Mouse (Mus musculus) MN1 (cell line): ENCODE data around the gene Nfam1.
A peak's percentile ranks its signal among the peaks of the same experiment; 100 is the strongest.

Experiments
- DNase-seq: peaks from one replicate; pipeline ENCODE4 v3.0.0-alpha.2; 2016; ENCODE audit warnings: low spot score

Nfam1 gene

GRCm38 (mm10) chr15:82992079-82992783 lies 40.9 kb downstream of the Nfam1 start:
- DNase-seq, result peak; percentile 46

GRCm38 (mm10) chr15:82989190-82989704 lies 43.9 kb downstream of the Nfam1 start:
- no peak for DNase-seq

- DNase-seq, result peak; percentile 71
These were observed 45.4 kb downstream of the Nfam1 start, which contains the start of gene Tcf20 for GRCm38 (mm10) chr15:82987732-82988112. Tcf20 (minus strand) TSS chr15:82987872.

GRCm38 (mm10) chr15:82987014-82987731 lies 45.9 kb downstream of the Nfam1 start:
- no peak for DNase-seq

- no peak for DNase-seq
These were observed 48.5 kb downstream of the Nfam1 start for GRCm38 (mm10) chr15:82984574-82984973.

- DNase-seq, result no peak
These were observed 49.0 kb downstream of the Nfam1 start for GRCm38 (mm10) chr15:82984097-82984496.

- DNase-seq, result peak; percentile 38
These were observed 49.6 kb downstream of the Nfam1 start for GRCm38 (mm10) chr15:82983416-82984026.

- DNase-seq, result peak; percentile 42
These were observed 50.2 kb downstream of the Nfam1 start for GRCm38 (mm10) chr15:82982724-82983415.

GRCm38 (mm10) chr15:82981676-82982520 lies 51.2 kb downstream of the Nfam1 start:
- DNase-seq, result no peak

GRCm38 (mm10) chr15:82979531-82979930 lies 53.6 kb downstream of the Nfam1 start:
- DNase-seq, result no peak

- no peak for DNase-seq
These were observed 58.6 kb downstream of the Nfam1 start for GRCm38 (mm10) chr15:82974471-82974870.

GRCm38 (mm10) chr15:82969206-82969721 lies 63.8 kb downstream of the Nfam1 start:
- no peak for DNase-seq

GRCm38 (mm10) chr15:82968449-82968848 lies 64.7 kb downstream of the Nfam1 start:
- DNase-seq, result no peak

GRCm38 (mm10) chr15:82967947-82968346 lies 65.2 kb downstream of the Nfam1 start:
- no peak for DNase-seq

- DNase-seq, result no peak
These were observed 68.8 kb downstream of the Nfam1 start for GRCm38 (mm10) chr15:82964266-82964825.

- no peak for DNase-seq
These were observed 69.5 kb downstream of the Nfam1 start for GRCm38 (mm10) chr15:82963556-82964156.

GRCm38 (mm10) chr15:82963090-82963489 lies 70.0 kb downstream of the Nfam1 start:
- no peak for DNase-seq

GRCm38 (mm10) chr15:82962536-82962935 lies 70.6 kb downstream of the Nfam1 start:
- no peak for DNase-seq

- no peak for DNase-seq
These were observed 72.1 kb downstream of the Nfam1 start for GRCm38 (mm10) chr15:82960786-82961561.
